ENCODE assay signal across 22 mouse cellular contexts in the genomic region with DNA sequence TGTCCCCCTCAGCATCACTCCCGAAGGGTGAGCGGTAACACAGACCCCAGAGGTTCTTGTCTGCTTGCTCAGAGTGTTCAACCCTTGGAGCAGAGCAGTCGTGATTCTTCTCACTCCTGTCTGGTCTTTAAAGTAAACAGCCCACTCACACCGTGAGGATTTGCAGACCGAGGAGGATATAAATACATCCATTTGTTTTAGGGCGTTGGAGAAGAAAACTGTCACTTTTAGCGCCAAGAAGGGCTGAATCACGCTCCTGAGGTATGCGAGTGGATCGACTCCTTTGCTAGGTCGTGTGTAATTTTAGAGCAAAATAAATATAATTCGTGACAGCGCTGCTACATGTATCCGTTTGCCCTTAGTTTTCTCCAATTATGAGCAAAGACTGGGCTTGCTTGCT.
DNase-seq lines count a peak whose midpoint lies in the region; ATAC-seq and TF ChIP-seq lines count a peak whose summit lies in the region.
"Had no signal": no experiment of that assay in that cellular context is flagged by ENCODE, and none has a peak within 500 bp of the region (broad histone marks: within the 10 kb centered on the region; RNA-seq: fewer than 3 reads in every experiment).

No protein-coding gene starts in this region.

- WGBS in intestine, embryonic 15.5 days = 37% methylated on average over 14 of the region's 14 CpGs
- 51% methylated on average over 14 of the region's 14 CpGs for WGBS in intestine, postnatal 0 days
- WGBS in intestine, embryonic 16.5 days = 46% methylated on average over 14 of the region's 14 CpGs

- no peaks in the 10 kb centered on the region for H3K9me3 ChIP-seq in intestine, embryonic 15.5 days
- no peaks in the 10 kb centered on the region for H3K9me3 ChIP-seq in intestine, postnatal 0 days (ENCODE audit: control insufficient read depth)
- H3K9me3 ChIP-seq in intestine, embryonic 16.5 days (ENCODE audit: control insufficient read depth, low read length) = no peaks in the 10 kb centered on the region
- H3K9me3 ChIP-seq: embryonic facial prominence, embryonic 15.5 days; forebrain, embryonic 15.5 days; hindbrain, embryonic 10.5 days had no signal

- no peak overlapping the region for H3K27ac ChIP-seq in intestine, embryonic 15.5 days
- no peak overlapping the region for H3K27ac ChIP-seq in intestine, postnatal 0 days (ENCODE audit: low read depth, low read length)
- no peak overlapping the region for H3K27ac ChIP-seq in intestine, embryonic 16.5 days (ENCODE audit: low read length)
- H3K27ac ChIP-seq: embryonic facial prominence, embryonic 15.5 days; forebrain, embryonic 10.5 days; forebrain, embryonic 15.5 days; heart, adult 2 months; hindbrain, embryonic 10.5 days; hindbrain, embryonic 14.5 days had no signal

- no peaks in the 10 kb centered on the region for H3K27me3 ChIP-seq in intestine, embryonic 15.5 days (replicated peaks)
- no peaks in the 10 kb centered on the region for H3K27me3 ChIP-seq in intestine, postnatal 0 days (replicated peaks; ENCODE audit: control insufficient read depth, insufficient read depth, low read length)
- no peaks in the 10 kb centered on the region for H3K27me3 ChIP-seq in intestine, embryonic 16.5 days (replicated peaks; ENCODE audit: control insufficient read depth, insufficient read depth, low read length)
- H3K27me3 ChIP-seq: embryonic facial prominence, embryonic 15.5 days; forebrain, embryonic 15.5 days; heart, embryonic 12.5 days had no signal

- H3K4me1 ChIP-seq in intestine, embryonic 15.5 days (replicated peaks) = no peaks in the 10 kb centered on the region
- no peaks in the 10 kb centered on the region for H3K4me1 ChIP-seq in intestine, postnatal 0 days (replicated peaks; ENCODE audit: control insufficient read depth, insufficient read depth, low read length)
- no peaks in the 10 kb centered on the region for H3K4me1 ChIP-seq in intestine, embryonic 16.5 days (ENCODE audit: control insufficient read depth, insufficient read depth, low read length)
- H3K4me1 ChIP-seq: embryonic facial prominence, embryonic 15.5 days; forebrain, embryonic 10.5 days; forebrain, embryonic 15.5 days; heart, embryonic 12.5 days; hindbrain, embryonic 10.5 days had no signal

- peak; percentile 35 for DNase-seq in right cerebral cortex, adult 18-20 months
- no peak for DNase-seq in right cerebral cortex, postnatal 14 days
- peak; percentile 66 for DNase-seq in brain, adult 2 months (ENCODE audit: low read depth, low spot score)
- no peak for DNase-seq in adipocyte (ENCODE audit: low spot score)
- DNase-seq: adrenal gland, adult 8-10 months; adrenal gland, postnatal 36 days; cerebellum, adult 11 months; cerebellum, adult 8-10 months; cerebellum, postnatal 14 days; embryo, embryonic 11 days; gastrocnemius, postnatal 14 days; heart, adult 2 months had no signal

- no peak overlapping the region for H3K4me3 ChIP-seq in intestine, embryonic 15.5 days (replicated peaks)
- H3K4me3 ChIP-seq in intestine, postnatal 0 days (ENCODE audit: low read depth, low read length) = no peak overlapping the region
- H3K4me3 ChIP-seq in intestine, embryonic 16.5 days (ENCODE audit: low read length) = no peak overlapping the region
- H3K4me3 ChIP-seq: embryonic facial prominence, embryonic 15.5 days; erythroblast, embryonic 14.5 days; forebrain, embryonic 10.5 days; forebrain, embryonic 15.5 days; heart, adult 2 months; heart, embryonic 12.5 days; hindbrain, embryonic 10.5 days had no signal

- H3K9ac ChIP-seq in intestine, embryonic 15.5 days = no peak overlapping the region
- no peak overlapping the region for H3K9ac ChIP-seq in intestine, postnatal 0 days (ENCODE audit: low read depth, low read length)
- no peak overlapping the region for H3K9ac ChIP-seq in intestine, embryonic 16.5 days (ENCODE audit: low read depth, low read length)
- H3K9ac ChIP-seq: embryonic facial prominence, embryonic 15.5 days; forebrain, embryonic 15.5 days; heart, embryonic 12.5 days; hindbrain, embryonic 14.5 days had no signal

- peak; percentile 6; the same call in 1 of the 2 replicates for ATAC-seq in intestine, embryonic 15.5 days
- no peak for ATAC-seq in intestine, postnatal 0 days
- ATAC-seq in intestine, embryonic 16.5 days = 0 out of 2 replicates have a peak, but pooled peaks have one; percentile 21
- ATAC-seq: forebrain, embryonic 15.5 days had no signal

- no peak overlapping the region for H3K4me2 ChIP-seq in intestine, embryonic 15.5 days (replicated peaks)
- H3K4me2 ChIP-seq in intestine, postnatal 0 days (replicated peaks; ENCODE audit: low read depth) = no peak overlapping the region
- no peak overlapping the region for H3K4me2 ChIP-seq in intestine, embryonic 16.5 days (ENCODE audit: low read depth, low read length)
- H3K4me2 ChIP-seq: embryonic facial prominence, embryonic 15.5 days; forebrain, embryonic 15.5 days; heart, embryonic 12.5 days; hindbrain, embryonic 14.5 days had no signal

- H3K36me3 ChIP-seq in intestine, embryonic 15.5 days = no peaks in the 10 kb centered on the region
- no peaks in the 10 kb centered on the region for H3K36me3 ChIP-seq in intestine, postnatal 0 days (ENCODE audit: control insufficient read depth, insufficient read depth)
- no peaks in the 10 kb centered on the region for H3K36me3 ChIP-seq in intestine, embryonic 16.5 days (ENCODE audit: control insufficient read depth, insufficient read depth, low read length)
- H3K36me3 ChIP-seq: embryonic facial prominence, embryonic 15.5 days; forebrain, embryonic 10.5 days; forebrain, embryonic 15.5 days; heart, embryonic 12.5 days; hindbrain, embryonic 10.5 days had no signal

- no peak for TF ChIP-seq CTCF in intestine, postnatal 0 days (IDR thresholded peaks at IDR 0.05; ENCODE audit: low read depth)

Comparison
In these comparisons a context has a peak if more than half of its experiments do, and no peak if none do; other contexts are left out.
1. DNase-seq: peak in right cerebral cortex, adult 18-20 months (single experiment) and brain, adult 2 months (single experiment); none in right cerebral cortex, postnatal 14 days (single experiment) and adipocyte (single experiment).